Comparison of ENCODE assay signal across 25 mouse cellular contexts in genomic region chr8:117066955-117067354, GRCm38 (mm10). TPM values are rescaled to one million over a fixed set of nuclear protein-coding genes. Genes with fewer than 3 reads are reported as not detected.
DNase-seq lines count a peak whose midpoint lies in the region; ATAC-seq lines count a peak whose summit lies in the region.
"Had no signal": no experiment of that assay in that cellular context is flagged by ENCODE, and none has a peak within 500 bp of the region (broad histone marks: within the 10 kb centered on the region; RNA-seq: fewer than 3 reads in every experiment).

No protein-coding gene starts in this region.

- peak overlapping the region; percentile 83 for H3K27ac ChIP-seq in macrophage
- H3K27ac ChIP-seq: embryonic facial prominence, embryonic 15.5 days; forebrain, embryonic 10.5 days; forebrain, embryonic 15.5 days; heart, embryonic 13.5 days; hindbrain, embryonic 12.5 days; hindbrain, postnatal 0 days had no signal

- H3K79me2 ChIP-seq in macrophage (ENCODE audit: inconsistent target): no peaks in the 10 kb centered on the region

- H3K4me3 ChIP-seq in macrophage (ENCODE audit: inconsistent target): no peak overlapping the region
- H3K4me3 ChIP-seq: embryonic facial prominence, embryonic 15.5 days; erythroblast, embryonic 14.5 days; forebrain, embryonic 10.5 days; forebrain, embryonic 15.5 days; heart, embryonic 13.5 days; hindbrain, embryonic 12.5 days had no signal

- H3K36me3 ChIP-seq in macrophage (ENCODE audit: inconsistent target): no peaks in the 10 kb centered on the region
- H3K36me3 ChIP-seq: embryonic facial prominence, embryonic 15.5 days; forebrain, embryonic 10.5 days; forebrain, embryonic 15.5 days; G1E; heart, embryonic 13.5 days; hindbrain, embryonic 12.5 days had no signal

- WGBS in macrophage (ENCODE audit: missing documents): 9% methylated on average over 7 of the region's 7 CpGs

- no peak for DNase-seq in adrenal gland, adult 2 months
- no peak for DNase-seq in frontal cortex, postnatal 25 days (ENCODE audit: low spot score in 2 of 2)
- no peak for DNase-seq in heart, adult 11 months
- DNase-seq: adrenal gland, postnatal 10 days; B cell, adult 2 months; cerebellum, adult 18-20 months; cerebellum, adult 9-11 months; cerebellum, postnatal 36 days; gastrocnemius, postnatal 14 days; heart, postnatal 36 days had no signal

- ATAC-seq in common myeloid progenitor, adult 5-6 weeks (replicated peaks; ENCODE audit: low read depth, poor library complexity, severe bottlenecking): peak; percentile 78
- peak; percentile 55 for ATAC-seq in monocyte, adult 5-6 weeks (replicated peaks; ENCODE audit: insufficient number of reproducible peaks, low FRiP score, low TSS enrichment, poor library complexity, severe bottlenecking)
- ATAC-seq: CD4-positive, CD25-positive, alpha-beta regulatory T cell, adult 4 months; forebrain, embryonic 15.5 days; hindbrain, postnatal 0 days had no signal

RNA-seq across cellular contexts. Expression of gene Pkd1l2, which starts 15.3 kb away (rescaled TPM):
- not detected in 2 replicates for total RNA-seq in common myeloid progenitor, adult 5-6 weeks (2017)
- 1 to 10 TPM in 11 of 26 experiments, under 1 TPM in 15; 0.08 to 3.3 (median 0.97) TPM for total RNA-seq in macrophage (2018; cell fraction: chromatin; rRNA removed)
- under 1 TPM; 0.06 to 0.41 (median 0.22) TPM for total RNA-seq in macrophage (2018; cell fraction: cytosol; rRNA removed)
- 1 to 10 TPM in 5 of 26 experiments, under 1 TPM in 18, not detected in 3; 0.06 to 1.6 (median 0.55) TPM for total RNA-seq in macrophage (2018; cell fraction: nucleus; rRNA removed)
- polyA plus RNA-seq in macrophage (2018): 0.11 to 0.34 TPM (median 0.20 TPM) in 3 replicates
- total RNA-seq in monocyte, adult 5-6 weeks (2017): 1.6 to 2.5 TPM in 2 of 3 replicates, not detected in the other
- total RNA-seq in adrenal gland, adult 2 months (2021): 1 to 10 TPM in 1 of 2 experiments, under 1 TPM in 1; 0.93 to 2.3 TPM
- 1.1 and 1.2 TPM in 2 replicates for polyA plus RNA-seq in adrenal gland, adult 2 months (2012; rRNA removed)
- polyA plus RNA-seq: CD4-positive, CD25-positive, alpha-beta regulatory T cell, adult 4 months; embryonic facial prominence, embryonic 11.5 days; erythroblast, embryonic 14.5 days; forebrain, embryonic 10.5 days; forebrain, embryonic 15.5 days; heart, embryonic 13.5 days; hindbrain, embryonic 12.5 days; intestine, embryonic 14.5 days had no signal

RNA-seq across cellular contexts. Expression of gene Bco1, which starts 28.7 kb away (rescaled TPM):
- total RNA-seq in common myeloid progenitor, adult 5-6 weeks (2017): 0.19 and 1.3 TPM in 2 replicates
- total RNA-seq in macrophage (2018; cell fraction: chromatin; rRNA removed): not detected
- not detected for total RNA-seq in macrophage (2018; cell fraction: cytosol; rRNA removed)
- not detected for total RNA-seq in macrophage (2018; cell fraction: nucleus; rRNA removed)
- not detected in 3 replicates for polyA plus RNA-seq in macrophage (2018)
- 0.95 TPM in 1 of 3 replicates, not detected in the others for total RNA-seq in monocyte, adult 5-6 weeks (2017)
- total RNA-seq in adrenal gland, adult 2 months (2021): under 1 TPM; 0.38 to 0.55 TPM
- polyA plus RNA-seq in adrenal gland, adult 2 months (2012; rRNA removed): not detected in 2 replicates
- total RNA-seq: G1E; heart, postnatal 36 days had no signal
- polyA plus RNA-seq: CD4-positive, CD25-positive, alpha-beta regulatory T cell, adult 4 months; erythroblast, embryonic 14.5 days; G1E; heart, postnatal 0 days had no signal
